Mouse (Mus musculus) lung, embryonic 15.5 days (tissue): ENCODE data around the gene Hibch. TPM values are rescaled to one million over a fixed set of nuclear protein-coding genes. Genes with fewer than 3 reads are reported as not detected.
"Not testable (repeated sequence)": the region's sequence is repeated elsewhere in the genome, so short reads cannot be mapped to it uniquely, and the experiment has no call there.

Source experiments
- ATAC-seq: fragments of 200-750 bp; cut with Nextera tagmentation; 2 replicates; pipeline ENCODE4 v1.8.0; 2017; ENCODE audit warnings: moderate number of reproducible peaks, borderline replicate concordance; ENCODE audit not compliant: low FRiP score, low TSS enrichment; ENCODE audit errors: extremely low read depth
- H3K27ac ChIP-seq: fragments of 300-500 bp; sonication (generic); 2 replicates; pipeline ENCODE4 v1.5.1; 2015; ENCODE audit warnings: moderate library complexity, mild to moderate bottlenecking, inconsistent platforms
- H3K27me3 ChIP-seq: fragments of 300-500 bp; sonication (generic); 2 replicates; pipeline ENCODE4 v1.6.1; 2015; ENCODE audit warnings: inconsistent platforms
- H3K36me3 ChIP-seq: fragments of 300-500 bp; sonication (generic); 2 replicates; pipeline ENCODE4 v1.6.1; 2015; ENCODE audit warnings: inconsistent platforms
- H3K4me1 ChIP-seq: fragments of 300-500 bp; sonication (generic); 2 replicates; pipeline ENCODE4 v1.6.1; 2015; ENCODE audit warnings: inconsistent platforms
- H3K4me2 ChIP-seq: fragments of 300-500 bp; sonication (generic); 2 replicates; pipeline ENCODE4 v1.6.1; 2015; ENCODE audit warnings: inconsistent platforms, mild to moderate bottlenecking, moderate library complexity
- H3K4me3 ChIP-seq: fragments of 300-500 bp; sonication (generic); 2 replicates; pipeline ENCODE4 v1.5.1; 2015; ENCODE audit warnings: mild to moderate bottlenecking, inconsistent platforms
- H3K9ac ChIP-seq: fragments of 300-500 bp; sonication (generic); 2 replicates; pipeline ENCODE4 v1.6.1; 2015; ENCODE audit warnings: inconsistent platforms
- H3K9me3 ChIP-seq: fragments of 300-500 bp; sonication (generic); 2 replicates; pipeline ENCODE4 v1.6.1; 2016; ENCODE audit warnings: inconsistent platforms
- WGBS: fragments of 180-500 bp; shearing (Covaris S2); methylation state at CpG from one replicate; pipeline ENCODE4 v1.1.7; 2015; 5-methylcytosine and 5-hydroxymethylcytosine counted together
- polyA plus RNA-seq: library from polyadenylated mRNA; unstranded; fragments of >200 nt; fragmentation: Nextera tagmentation; extraction: Ambion mirVana; gene quantifications from 2 replicates; pipeline ENCODE4 v1.2.1, GENCODE M21; 2015

The Hibch gene
- polyA plus RNA-seq, 1 experiment from 2014 or later = 19.5 TPM

DNA sequence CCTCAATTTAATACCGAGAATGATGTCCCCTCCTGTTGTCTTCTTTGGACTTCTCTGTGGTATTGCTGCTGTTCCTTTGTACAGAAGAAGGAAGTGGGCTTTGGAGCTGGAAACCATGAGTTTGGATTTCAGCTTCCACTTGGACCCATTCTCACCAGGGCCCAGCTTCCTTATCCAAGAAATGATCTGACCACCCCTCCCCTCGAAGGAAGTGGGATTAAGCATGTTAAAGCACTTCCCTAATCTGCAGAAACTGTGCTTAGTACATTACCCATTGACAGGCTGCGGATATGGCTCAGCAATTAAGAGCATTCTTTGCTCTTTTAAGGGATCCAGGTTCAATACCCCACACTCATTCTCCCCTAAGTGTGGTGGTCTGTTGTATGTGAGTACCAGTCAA is 65.1 kb downstream of the Hibch start:
- Histone ChIP-seq H3K9ac (no peak overlapping the region), H3K4me2 (no peak overlapping the region), H3K9me3 (no peaks in the 10 kb centered on the region), H3K4me3 (no peak overlapping the region), H3K27ac (no peak overlapping the region), H3K4me1 (no peaks in the 10 kb centered on the region), H3K36me3 (no peaks in the 10 kb centered on the region), H3K27me3 (no peaks in the 10 kb centered on the region)
- 77% methylated on average over 3 of the region's 3 CpGs for WGBS
- ATAC-seq = no peak

DNA sequence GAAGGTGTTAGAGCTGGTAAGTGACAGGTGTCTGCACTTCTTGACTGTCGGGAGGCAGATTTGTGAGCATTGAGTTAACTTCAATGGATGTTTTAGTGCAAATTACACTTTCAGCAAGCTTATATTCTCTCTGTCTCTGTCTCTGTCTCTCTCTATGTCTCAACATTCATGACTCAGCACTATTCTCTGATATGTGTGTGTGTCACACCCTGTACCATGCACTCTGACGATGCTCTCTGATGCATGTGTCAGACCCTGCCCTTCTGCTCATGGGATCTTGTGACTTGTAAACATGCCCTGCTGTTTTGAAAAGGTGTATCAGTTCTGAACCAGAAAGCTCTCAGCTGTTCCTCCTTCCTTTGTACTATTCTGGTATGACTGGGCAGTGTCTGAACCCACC is 71.9 kb downstream of the Hibch start:
- Histone ChIP-seq H3K4me3 (no peak overlapping the region), H3K4me2 (no peak overlapping the region), H3K4me1 (no peaks in the 10 kb centered on the region), H3K27ac (no peak overlapping the region), H3K36me3 (no peaks in the 10 kb centered on the region), H3K9ac (no peak overlapping the region), H3K9me3 (no peaks in the 10 kb centered on the region), H3K27me3 (no peaks in the 10 kb centered on the region)
- 78% methylated on average over 2 of the region's 2 CpGs for WGBS
- no peak for ATAC-seq

DNA sequence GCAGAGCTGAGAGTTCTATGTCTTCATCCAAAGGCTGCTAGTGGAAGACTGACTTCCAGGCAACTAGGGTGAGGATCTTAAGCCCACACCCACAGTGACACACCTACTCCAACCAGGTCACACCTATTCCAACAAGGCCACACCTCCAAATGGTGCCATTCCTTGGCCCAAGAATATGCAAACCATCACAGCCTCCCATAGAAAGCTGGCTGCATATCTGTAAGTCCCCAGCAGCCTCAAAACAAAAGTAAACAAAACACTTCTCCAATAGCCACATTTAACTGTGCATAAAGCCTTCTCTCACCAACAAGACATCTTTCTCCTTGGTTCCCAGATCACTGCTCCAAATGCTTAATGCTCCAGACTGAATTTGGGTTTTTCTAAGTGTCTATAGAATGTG is 74.2 kb downstream of the Hibch start:
- not testable (repeated sequence) for H3K36me3 ChIP-seq, H3K9ac ChIP-seq, H3K27me3 ChIP-seq, ATAC-seq, H3K9me3 ChIP-seq, H3K4me2 ChIP-seq, H3K4me1 ChIP-seq, H3K4me3 ChIP-seq, H3K27ac ChIP-seq

DNA sequence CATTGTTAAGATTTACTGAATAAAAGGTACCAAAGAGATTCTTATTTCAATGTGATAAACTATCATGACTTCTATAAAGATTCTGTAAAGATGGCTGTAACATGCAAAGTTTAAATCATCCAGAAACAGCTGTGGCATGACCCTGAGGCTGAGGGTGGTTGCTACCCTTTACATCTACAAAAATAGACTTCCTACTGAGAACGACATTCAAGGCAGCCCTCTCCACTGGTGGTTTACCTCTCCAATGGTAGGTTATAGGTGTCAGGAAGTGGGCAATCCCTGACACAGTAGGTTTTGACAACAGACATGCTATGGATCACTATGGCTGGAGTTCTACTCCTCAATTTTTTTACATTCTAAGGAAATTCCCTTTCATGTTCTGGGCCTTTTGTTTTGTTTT is 79.8 kb downstream of the Hibch start:
- not testable (repeated sequence) for H3K9ac ChIP-seq, H3K36me3 ChIP-seq, H3K4me3 ChIP-seq, H3K9me3 ChIP-seq, H3K27me3 ChIP-seq, ATAC-seq, H3K4me2 ChIP-seq, H3K27ac ChIP-seq, H3K4me1 ChIP-seq
- 69% methylated on average over 1 of the region's 1 CpGs for WGBS

DNA sequence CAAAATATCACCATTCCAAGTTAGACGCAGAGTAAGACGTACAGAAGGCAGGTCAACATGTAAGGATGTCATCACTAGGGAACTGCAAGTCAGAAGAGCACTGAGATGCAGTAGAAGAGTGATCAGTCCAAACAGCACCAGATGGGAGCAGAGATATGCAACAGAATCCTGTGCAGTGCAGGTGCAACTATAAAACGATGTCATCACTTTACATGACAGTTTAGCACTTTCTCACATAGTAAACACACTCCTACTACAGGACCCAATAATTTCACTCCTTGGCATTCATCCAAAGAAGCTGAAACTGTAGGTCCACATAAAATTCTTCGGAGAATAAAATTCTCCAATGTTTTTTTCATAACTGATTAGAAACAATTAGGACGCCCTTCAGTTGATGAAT is 89.8 kb downstream of the Hibch start:
- no peaks in the 10 kb centered on the region for H3K4me1 ChIP-seq
- H3K9ac ChIP-seq = no peak overlapping the region
- no peaks in the 10 kb centered on the region for H3K9me3 ChIP-seq
- H3K4me3 ChIP-seq = no peak overlapping the region
- H3K27ac ChIP-seq = no peak overlapping the region
- H3K36me3 ChIP-seq = no peaks in the 10 kb centered on the region
- no peak for ATAC-seq
- WGBS = 78% methylated on average over 5 of the region's 5 CpGs
- no peak overlapping the region for H3K4me2 ChIP-seq
- no peaks in the 10 kb centered on the region for H3K27me3 ChIP-seq

DNA sequence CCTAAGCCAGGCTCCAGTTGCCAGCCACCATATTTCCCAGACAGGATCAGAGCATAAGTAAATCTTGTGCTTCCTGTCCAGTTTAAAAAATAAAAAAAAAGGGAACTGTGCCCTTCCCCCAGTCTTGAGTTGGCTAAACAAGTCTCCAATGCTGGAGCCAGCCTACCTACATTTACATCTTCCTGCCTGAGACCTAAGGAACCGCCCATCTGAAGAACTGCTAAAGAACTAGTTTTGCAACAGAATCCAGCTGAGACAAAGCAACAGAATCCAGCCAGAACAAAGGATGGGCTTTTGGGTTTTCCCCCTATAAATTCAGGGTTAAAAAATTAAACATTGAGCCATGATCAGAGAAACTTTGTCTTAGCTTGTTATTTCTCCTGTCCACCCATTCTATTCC is 94.3 kb downstream of the Hibch start:
- 96% methylated on average over 1 of the region's 1 CpGs for WGBS
- no peaks in the 10 kb centered on the region for H3K9me3 ChIP-seq
- H3K27ac ChIP-seq = no peak overlapping the region
- H3K4me1 ChIP-seq = no peaks in the 10 kb centered on the region
- H3K27me3 ChIP-seq = no peaks in the 10 kb centered on the region
- ATAC-seq = no peak
- no peaks in the 10 kb centered on the region for H3K36me3 ChIP-seq
- no peak overlapping the region for H3K4me3 ChIP-seq
- no peak overlapping the region for H3K4me2 ChIP-seq
- no peak overlapping the region for H3K9ac ChIP-seq

DNA sequence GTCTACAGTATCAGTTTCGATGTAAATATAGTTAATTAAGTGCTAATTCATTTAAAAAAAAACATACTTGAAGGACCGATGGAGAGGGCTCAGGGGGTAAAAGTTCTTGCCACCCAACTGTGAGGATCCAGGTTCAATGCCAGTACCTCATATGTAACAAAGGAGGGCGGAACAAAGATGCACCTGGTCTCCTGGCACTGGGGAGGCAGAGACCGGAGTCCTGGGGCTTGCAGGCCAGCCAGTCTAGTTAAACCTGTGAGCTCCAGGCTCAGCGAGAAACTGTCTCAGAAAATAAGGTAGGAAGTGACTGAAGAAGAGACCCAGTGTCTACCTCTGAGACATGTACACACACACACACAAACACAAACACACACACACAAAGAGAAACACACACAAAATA is 103.2 kb downstream of the Hibch start:
- no peak overlapping the region for H3K9ac ChIP-seq
- H3K27ac ChIP-seq = no peak overlapping the region
- H3K4me1 ChIP-seq = peaks cover 13% of the 10 kb centered on the region
- ATAC-seq = no peak
- H3K36me3 ChIP-seq = no peaks in the 10 kb centered on the region
- no peak overlapping the region for H3K4me3 ChIP-seq
- H3K27me3 ChIP-seq = no peaks in the 10 kb centered on the region
- H3K4me2 ChIP-seq = no peak overlapping the region
- no peaks in the 10 kb centered on the region for H3K9me3 ChIP-seq
- 80% methylated on average over 5 of the region's 5 CpGs for WGBS

DNA sequence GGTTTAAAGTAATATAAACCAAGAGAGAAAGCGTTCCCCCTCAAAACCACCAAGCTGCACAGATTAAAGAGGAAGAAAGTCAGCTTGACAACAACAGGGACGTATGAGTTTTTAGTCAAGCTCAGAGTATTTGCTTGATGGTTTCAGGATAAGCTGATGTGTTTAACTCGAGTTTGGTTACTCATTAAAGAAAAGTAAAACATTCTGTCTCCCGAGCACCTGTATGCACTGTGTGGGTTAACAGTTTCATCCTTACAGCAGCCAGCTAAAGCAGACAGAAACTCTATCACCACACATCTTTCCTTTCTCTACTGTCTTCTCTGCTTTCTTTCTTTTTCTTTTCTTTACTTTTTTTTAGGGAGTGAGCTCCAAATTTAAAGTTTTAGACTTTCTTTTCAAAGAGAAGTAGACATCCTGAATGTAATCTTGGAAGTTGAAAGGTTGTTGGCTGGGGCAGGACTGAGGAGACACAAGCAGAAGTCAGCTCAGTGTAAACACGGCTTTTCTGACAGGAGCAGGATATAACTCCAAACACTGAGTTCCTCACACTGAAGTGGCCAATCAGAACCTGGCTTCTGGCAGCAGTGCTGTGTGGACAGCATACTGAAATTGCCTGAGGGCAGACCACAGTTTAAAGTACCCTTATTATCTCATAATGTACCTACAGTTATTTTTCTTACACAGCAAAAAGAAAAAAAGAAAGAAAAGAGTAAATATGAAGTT is 106.6 kb downstream of the Hibch start:
- no peak overlapping the region for H3K4me3 ChIP-seq
- H3K27ac ChIP-seq = no peak overlapping the region
- H3K27me3 ChIP-seq = no peaks in the 10 kb centered on the region
- no peak overlapping the region for H3K9ac ChIP-seq
- WGBS = 24% methylated on average over 5 of the region's 5 CpGs
- peaks cover 13% of the 10 kb centered on the region for H3K4me1 ChIP-seq
- H3K36me3 ChIP-seq = no peaks in the 10 kb centered on the region
- ATAC-seq = no peak
- H3K4me2 ChIP-seq = no peak overlapping the region
- H3K9me3 ChIP-seq = no peaks in the 10 kb centered on the region

DNA sequence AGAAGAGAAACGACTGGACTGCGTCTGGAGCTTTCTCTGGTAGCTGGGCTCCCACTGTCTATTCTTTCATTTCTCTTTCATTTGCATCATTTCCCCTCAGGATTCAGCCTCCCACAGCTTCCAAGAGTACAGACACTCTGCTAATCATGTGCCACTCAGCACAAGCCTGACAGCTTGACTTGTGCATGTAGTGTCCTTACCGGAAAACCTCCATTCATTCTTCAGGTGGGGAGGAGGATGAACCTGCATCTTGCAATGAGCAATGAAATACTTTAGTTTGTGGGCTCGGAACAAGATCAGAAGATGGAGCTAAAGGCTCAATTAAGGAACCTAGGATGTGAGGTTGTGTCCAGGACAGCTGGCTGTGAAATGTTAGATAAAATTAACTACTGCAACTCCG is 107.4 kb downstream of the Hibch start:
- 7% methylated on average over 5 of the region's 5 CpGs for WGBS
- peak overlapping the region; percentile 96 for H3K4me2 ChIP-seq

DNA sequence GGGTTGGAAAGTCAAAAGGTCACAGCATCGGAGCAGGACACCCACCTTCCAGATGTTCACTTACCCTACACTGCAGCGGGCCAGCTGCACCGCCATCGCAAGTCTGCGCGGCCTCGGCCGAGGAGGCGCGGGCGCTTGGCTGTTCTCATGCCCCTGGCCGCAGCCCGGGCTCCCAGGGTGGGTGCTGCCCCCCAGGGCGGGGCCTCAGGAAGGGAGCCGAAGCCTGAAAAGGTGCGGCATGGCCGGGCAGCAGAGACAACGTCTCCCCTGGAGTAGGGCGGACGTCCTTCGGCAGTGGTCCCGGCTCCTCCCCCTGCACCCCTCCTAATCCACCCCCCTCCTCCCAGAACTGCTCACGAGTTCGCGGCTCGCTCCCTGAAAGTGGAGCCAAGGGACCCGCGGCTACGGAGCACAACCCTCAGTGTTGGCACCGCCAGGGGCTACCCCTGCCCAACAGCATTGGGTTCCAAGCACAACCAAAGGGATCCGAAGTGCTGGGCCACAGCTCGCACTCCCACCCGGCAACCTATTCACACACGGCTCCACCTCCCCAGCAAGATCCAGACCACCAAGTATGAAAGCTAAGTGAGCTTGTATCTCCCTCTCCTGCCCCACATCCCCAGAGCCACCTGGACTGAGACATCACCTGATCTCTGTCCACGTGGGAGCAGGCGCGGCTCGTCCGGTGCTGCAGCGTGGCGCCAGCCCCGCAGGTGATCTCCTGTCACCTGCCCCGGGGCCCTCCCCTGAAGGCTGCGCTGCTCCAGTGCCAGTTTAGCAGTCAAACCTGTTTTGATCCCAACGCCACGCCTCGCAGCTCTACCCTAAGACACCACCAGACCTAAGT is 108.0 kb downstream of the Hibch start:
- WGBS = 1% methylated on average over 46 of the region's 47 CpGs
- no peak overlapping the region for H3K27ac ChIP-seq

More for the DNA sequence above, 107.4 kb downstream of the Hibch start:
- H3K9me3 ChIP-seq = no peaks in the 10 kb centered on the region
- no peak overlapping the region for H3K27ac ChIP-seq
- peaks cover 13% of the 10 kb centered on the region for H3K4me1 ChIP-seq
- H3K27me3 ChIP-seq = no peaks in the 10 kb centered on the region
- ATAC-seq = no peak; the same call in 1 of the 2 replicates
- H3K36me3 ChIP-seq = no peaks in the 10 kb centered on the region
- H3K4me3 ChIP-seq = peak overlapping the region; percentile 54
- peak overlapping the region; percentile 48; the same call in 1 of the 2 replicates for H3K9ac ChIP-seq

DNA sequence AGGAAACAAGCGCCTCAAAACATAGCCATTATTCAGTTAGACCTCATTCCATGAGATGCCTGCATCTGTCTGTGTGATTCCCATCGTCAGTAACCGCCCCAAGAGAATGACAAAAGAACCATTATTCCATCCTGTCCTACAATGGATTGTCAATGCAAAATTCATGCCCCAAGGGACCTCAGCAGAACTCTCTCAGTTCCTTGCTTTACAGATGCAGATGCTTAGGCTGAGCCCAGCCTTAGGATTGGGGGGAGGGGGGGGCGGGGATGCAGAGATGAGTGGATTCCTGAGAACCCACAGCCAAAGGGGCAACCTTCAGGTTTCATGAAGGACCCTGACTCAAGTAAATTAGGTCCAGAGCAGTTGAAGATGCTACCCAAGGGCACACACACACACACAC is 108.8 kb downstream of the Hibch start:
- WGBS = 25% methylated on average over 4 of the region's 4 CpGs
- Histone ChIP-seq H3K4me1 (peaks cover 13% of the 10 kb centered on the region), H3K4me3 (peak overlapping the region; percentile 54), H3K27me3 (no peaks in the 10 kb centered on the region), H3K9ac (no peak overlapping the region), H3K27ac (no peak overlapping the region), H3K4me2 (peak overlapping the region; percentile 96), H3K9me3 (no peaks in the 10 kb centered on the region), H3K36me3 (no peaks in the 10 kb centered on the region)
- no peak for ATAC-seq

More for the DNA sequence above, 108.0 kb downstream of the Hibch start:
- Histone ChIP-seq H3K4me3 (peak overlapping the region; percentile 54), H3K9me3 (no peaks in the 10 kb centered on the region), H3K36me3 (no peaks in the 10 kb centered on the region), H3K4me2 (peak overlapping the region; percentile 96), H3K9ac (peak overlapping the region; percentile 48), H3K27me3 (no peaks in the 10 kb centered on the region), H3K4me1 (peaks cover 13% of the 10 kb centered on the region)
- ATAC-seq = peak; percentile 77

DNA sequence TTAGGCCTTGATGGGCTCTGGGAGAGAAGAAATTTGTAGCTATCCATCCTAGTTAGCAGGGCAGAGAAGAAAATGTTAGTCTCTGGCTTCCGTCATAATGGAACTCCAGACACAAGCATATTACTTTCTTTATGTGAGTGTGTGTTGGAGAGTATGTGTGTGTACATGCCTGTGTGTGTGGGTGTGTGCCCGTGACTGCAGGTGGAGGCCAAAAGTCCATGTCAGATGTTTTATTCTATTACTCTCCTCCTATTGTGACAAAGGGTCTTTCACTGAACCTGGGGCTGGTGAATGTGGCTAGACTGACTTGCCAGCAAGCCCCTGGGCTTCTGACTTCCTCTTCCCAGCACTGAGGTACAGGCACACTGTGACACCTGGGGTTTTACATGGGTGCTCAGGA is 109.7 kb downstream of the Hibch start:
- Histone ChIP-seq H3K36me3 (no peaks in the 10 kb centered on the region), H3K27me3 (no peaks in the 10 kb centered on the region), H3K9ac (no peak overlapping the region), H3K9me3 (no peaks in the 10 kb centered on the region), H3K4me3 (no peak overlapping the region), H3K27ac (no peak overlapping the region), H3K4me1 (peaks cover 13% of the 10 kb centered on the region), H3K4me2 (no peak overlapping the region)
- no peak for ATAC-seq
- WGBS = 83% methylated on average over 2 of the region's 2 CpGs
